Mouse (Mus musculus): ENCODE data around the gene 4933417A18Rik. TPM values are rescaled to one million over a fixed set of nuclear protein-coding genes. Genes with fewer than 3 reads are reported as not detected.
A peak's percentile ranks its signal among the peaks of the same experiment; 100 is the strongest.
"Not testable (repeated sequence)": the region's sequence is repeated elsewhere in the genome, so short reads cannot be mapped to it uniquely, and the experiment has no call there.

The 4933417A18Rik gene
- polyA plus RNA-seq, 1 experiment from 2014 or later = not detected

DNA sequence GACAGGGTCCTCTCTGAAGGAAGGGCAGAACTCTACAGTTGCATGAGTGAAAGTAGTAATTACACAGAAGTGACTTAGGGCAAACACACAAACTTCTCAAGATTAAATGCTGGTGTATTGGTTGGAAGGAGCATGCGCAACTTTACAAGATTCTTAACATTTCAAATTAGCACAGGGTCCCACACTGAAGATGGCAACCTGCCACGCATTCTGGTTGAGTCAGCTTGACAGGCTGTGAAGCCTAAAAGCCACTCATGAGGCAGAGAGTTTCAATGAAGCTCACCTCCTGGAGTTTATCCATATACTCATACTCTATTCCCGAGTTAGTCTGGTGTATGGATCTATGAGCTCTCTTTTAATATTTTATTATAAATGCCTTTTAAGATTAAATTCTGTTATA is 33.9 kb downstream of the 4933417A18Rik start:
- H3K36me3 ChIP-seq = not testable (repeated sequence)
- 91% methylated on average over 3 of the region's 3 CpGs for WGBS

GRCm38 (mm10) chr13:34960996-34961770 is 37.0 kb downstream of the 4933417A18Rik start:
- Histone ChIP-seq H3K4me1 (replicated peaks) (peaks cover 19% of the 10 kb centered on the region), H3K27me3 (peaks cover 22% of the 10 kb centered on the region), H3K36me3 (no peaks in the 10 kb centered on the region), H3K4me2 (no peak overlapping the region), H3K9me3 (no peaks in the 10 kb centered on the region), H3K9ac (no peak overlapping the region), H3K4me3 (no peak overlapping the region), H3K27ac (replicated peaks) (no peak overlapping the region)
- ATAC-seq (ENCODE audit: low read depth) = no peak
- 87% methylated on average over 4 of the region's 4 CpGs for WGBS

More for the DNA sequence above, 33.9 kb downstream of the 4933417A18Rik start:
- H3K27me3 ChIP-seq; H3K4me3 ChIP-seq; H3K9ac ChIP-seq; ATAC-seq (ENCODE audit: low read depth); H3K27ac ChIP-seq (replicated peaks); H3K9me3 ChIP-seq; H3K4me1 ChIP-seq (replicated peaks); H3K4me2 ChIP-seq: not testable (repeated sequence)

DNA sequence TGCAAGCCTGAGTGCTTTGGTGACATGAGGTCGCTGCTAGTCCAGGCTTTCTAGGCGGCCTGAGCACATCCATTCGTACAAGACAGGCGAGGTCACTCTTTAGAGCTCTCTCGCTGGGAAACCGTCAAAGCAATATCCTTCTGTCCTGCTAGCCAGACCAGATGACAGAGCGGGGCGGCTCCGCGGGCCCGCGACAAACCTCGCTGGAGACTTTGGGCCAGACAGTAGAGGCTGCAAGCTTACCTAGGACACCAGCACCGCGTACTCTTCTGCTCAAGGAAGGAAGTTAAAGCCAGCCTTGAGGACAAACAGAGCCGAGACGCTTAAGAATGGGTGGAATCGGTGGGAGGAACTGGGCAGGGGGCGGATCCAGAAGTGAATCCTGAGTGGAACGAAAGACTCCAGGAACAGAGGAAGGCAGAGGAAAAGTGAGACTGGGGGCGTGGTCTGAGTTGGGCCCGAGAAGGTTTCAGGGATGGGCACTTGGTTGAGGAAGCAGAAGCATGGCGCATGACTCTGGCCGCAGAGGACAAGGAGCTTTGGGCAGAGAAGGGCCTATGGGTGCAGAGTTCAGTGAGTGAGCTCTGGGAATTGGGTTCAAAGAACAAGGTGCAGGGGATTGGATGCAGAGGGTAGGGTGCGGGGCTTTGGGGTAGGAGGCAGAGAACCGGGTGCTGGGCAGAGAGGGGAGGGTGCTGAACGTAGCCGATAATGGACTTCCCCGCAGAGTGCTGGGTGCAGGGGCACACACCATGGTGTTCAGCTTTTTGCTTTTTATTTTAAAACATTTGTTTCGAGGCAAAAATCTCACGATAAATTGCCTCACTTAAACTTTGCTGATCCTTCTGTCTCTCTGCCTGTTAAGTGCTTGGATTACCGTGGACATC is 39.5 kb downstream of the 4933417A18Rik start, which contains the start of gene Eci3:
TSS of gene Eci3 (minus strand) at position 300 of the 887 bp plus-strand sequence.
- H3K27ac ChIP-seq (replicated peaks) = no peak within 1 kb of the TSS
- peaks cover 19% of the 10 kb centered on the region for H3K4me1 ChIP-seq (replicated peaks)
- H3K36me3 ChIP-seq = no peaks in the 10 kb centered on the region
- H3K4me3 ChIP-seq = peak within 1 kb of the TSS; percentile 39
- peak; percentile 86 for ATAC-seq (ENCODE audit: low read depth)
- H3K9me3 ChIP-seq = no peaks in the 10 kb centered on the region
- H3K4me2 ChIP-seq = peak within 1 kb of the TSS; percentile 71
- peaks cover 24% of the 10 kb centered on the region for H3K27me3 ChIP-seq
- peak within 1 kb of the TSS; percentile 62 for H3K9ac ChIP-seq
- 5% methylated on average over 32 of the region's 32 CpGs for WGBS

DNA sequence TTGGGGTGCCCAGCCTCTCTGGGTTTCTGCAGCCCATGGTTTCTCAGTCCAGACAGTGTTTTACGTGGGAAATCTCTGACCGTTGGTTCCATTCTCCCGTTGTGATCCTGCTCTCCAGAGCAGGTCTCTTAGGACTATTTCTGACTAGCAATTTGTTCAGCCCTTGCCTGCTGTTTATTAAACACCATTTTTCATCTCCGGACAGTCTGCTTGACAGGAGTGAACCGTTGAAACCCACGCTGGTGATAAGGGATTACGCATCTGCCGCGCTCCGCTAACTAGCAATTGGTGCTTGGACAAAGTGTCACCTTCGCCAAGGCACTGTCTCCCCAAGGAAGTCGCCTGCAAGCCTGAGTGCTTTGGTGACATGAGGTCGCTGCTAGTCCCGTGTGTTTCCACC is 40.2 kb downstream of the 4933417A18Rik start:
- peaks cover 19% of the 10 kb centered on the region for H3K4me1 ChIP-seq (replicated peaks)
- no peaks in the 10 kb centered on the region for H3K9me3 ChIP-seq
- H3K4me2 ChIP-seq = peak overlapping the region; percentile 71
- H3K9ac ChIP-seq = peak overlapping the region; percentile 62
- H3K27me3 ChIP-seq = peaks cover 24% of the 10 kb centered on the region
- WGBS = 3% methylated on average over 14 of the region's 14 CpGs
- no peak overlapping the region for H3K27ac ChIP-seq (replicated peaks)
- H3K36me3 ChIP-seq = no peaks in the 10 kb centered on the region
- peak overlapping the region; percentile 39 for H3K4me3 ChIP-seq
- ATAC-seq (ENCODE audit: low read depth) = peak; percentile 71

GRCm38 (mm10) chr13:34964866-34965265 is 40.7 kb downstream of the 4933417A18Rik start:
- no peak overlapping the region for H3K9ac ChIP-seq
- peak; percentile 23; the same call in 1 of the 2 replicates for ATAC-seq (ENCODE audit: low read depth)
- H3K36me3 ChIP-seq = no peaks in the 10 kb centered on the region
- H3K27ac ChIP-seq (replicated peaks) = no peak overlapping the region
- no peaks in the 10 kb centered on the region for H3K9me3 ChIP-seq
- H3K4me3 ChIP-seq = peak overlapping the region; percentile 39
- H3K27me3 ChIP-seq = peaks cover 24% of the 10 kb centered on the region
- H3K4me1 ChIP-seq (replicated peaks) = peaks cover 19% of the 10 kb centered on the region
- 6% methylated on average over 5 of the region's 5 CpGs for WGBS
- peak overlapping the region; percentile 71 for H3K4me2 ChIP-seq

GRCm38 (mm10) chr13:34965647-34966046 is 41.4 kb downstream of the 4933417A18Rik start:
- not testable (repeated sequence) for H3K9me3 ChIP-seq; H3K9ac ChIP-seq; ATAC-seq (ENCODE audit: low read depth); H3K4me3 ChIP-seq; H3K27ac ChIP-seq (replicated peaks); H3K36me3 ChIP-seq; H3K4me2 ChIP-seq
- Histone ChIP-seq H3K27me3 (peaks cover 24% of the 10 kb centered on the region), H3K4me1 (replicated peaks) (peaks cover 19% of the 10 kb centered on the region)
- WGBS = 72% methylated on average over 9 of the region's 9 CpGs

DNA sequence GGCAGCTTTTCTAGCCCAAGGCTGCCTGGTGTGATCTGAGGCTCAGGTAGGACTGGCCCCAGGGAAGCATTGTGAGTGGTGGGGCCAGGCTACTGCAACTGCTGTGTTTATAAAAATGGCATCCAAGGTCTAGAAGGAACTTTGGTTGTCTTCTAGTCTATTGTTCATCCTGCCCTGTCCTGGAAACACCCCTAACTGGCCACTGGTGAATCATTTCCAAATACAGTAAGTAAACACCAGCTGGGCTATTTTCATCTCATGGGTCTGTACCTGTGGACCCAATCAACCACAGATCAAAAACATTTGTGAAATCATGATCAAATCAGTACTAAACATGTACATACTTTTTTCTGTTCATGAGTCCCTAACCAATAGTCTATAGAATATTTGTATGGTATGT is 48.2 kb downstream of the 4933417A18Rik start:
- H3K9me3 ChIP-seq; H3K4me3 ChIP-seq; H3K9ac ChIP-seq; ATAC-seq (ENCODE audit: low read depth); H3K27me3 ChIP-seq; H3K4me1 ChIP-seq (replicated peaks); H3K27ac ChIP-seq (replicated peaks); H3K4me2 ChIP-seq: not testable (repeated sequence)
- peaks cover 12% of the 10 kb centered on the region for H3K36me3 ChIP-seq

DNA sequence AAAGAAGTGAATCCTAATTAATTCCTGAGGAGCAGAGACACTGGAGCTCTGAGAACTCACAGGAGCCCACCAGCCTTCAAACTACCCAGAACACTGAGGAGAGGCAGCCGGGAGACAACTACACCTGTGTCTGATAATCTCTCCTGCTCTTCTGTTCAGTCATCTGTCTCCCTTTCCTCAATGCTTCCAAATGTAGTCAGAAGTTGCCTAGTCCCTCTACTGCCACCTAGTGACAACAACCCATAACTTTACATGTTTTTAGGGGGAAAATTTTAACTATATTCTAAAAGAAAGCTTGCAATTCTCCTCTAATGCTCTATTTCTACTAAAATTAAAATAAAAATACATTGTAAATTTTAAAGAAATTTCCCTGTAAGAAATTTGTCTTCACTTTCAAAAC is 48.9 kb downstream of the 4933417A18Rik start:
- no peaks in the 10 kb centered on the region for H3K27me3 ChIP-seq
- H3K9me3 ChIP-seq = no peaks in the 10 kb centered on the region
- no peak overlapping the region for H3K4me3 ChIP-seq
- H3K9ac ChIP-seq = no peak overlapping the region
- WGBS = 56% methylated on average over 1 of the region's 1 CpGs
- H3K4me2 ChIP-seq = no peak overlapping the region
- H3K4me1 ChIP-seq (replicated peaks) = no peaks in the 10 kb centered on the region
- no peak for ATAC-seq (ENCODE audit: low read depth)
- peaks cover 19% of the 10 kb centered on the region for H3K36me3 ChIP-seq
- no peak overlapping the region for H3K27ac ChIP-seq (replicated peaks)

DNA sequence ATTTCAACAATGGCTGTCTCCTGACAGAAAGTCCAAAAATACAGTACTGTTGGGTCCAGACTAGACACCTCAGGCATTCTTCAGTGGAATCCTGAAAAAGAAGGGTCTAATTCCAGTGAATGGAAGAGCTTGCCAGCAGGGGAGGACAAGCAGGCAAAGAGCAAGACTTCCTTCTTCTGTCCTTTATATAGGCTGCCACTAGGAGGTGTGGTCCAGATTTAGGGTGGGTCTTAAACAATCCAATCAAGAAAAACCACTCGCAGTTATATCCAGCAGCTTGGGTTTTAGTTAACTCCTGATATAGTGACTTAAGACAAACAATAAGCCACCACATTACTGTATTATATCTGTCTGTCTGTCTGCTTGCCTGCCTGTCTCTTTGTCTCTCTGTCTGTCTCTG is 49.6 kb downstream of the 4933417A18Rik start:
- no peak overlapping the region for H3K4me3 ChIP-seq
- H3K27me3 ChIP-seq = no peaks in the 10 kb centered on the region
- peaks cover 26% of the 10 kb centered on the region for H3K36me3 ChIP-seq
- WGBS = 54% methylated on average over 1 of the region's 1 CpGs
- H3K4me1 ChIP-seq (replicated peaks) = no peaks in the 10 kb centered on the region
- H3K9ac ChIP-seq = no peak overlapping the region
- ATAC-seq (ENCODE audit: low read depth) = no peak
- H3K9me3 ChIP-seq = no peaks in the 10 kb centered on the region
- H3K4me2 ChIP-seq = no peak overlapping the region
- no peak overlapping the region for H3K27ac ChIP-seq (replicated peaks)

DNA sequence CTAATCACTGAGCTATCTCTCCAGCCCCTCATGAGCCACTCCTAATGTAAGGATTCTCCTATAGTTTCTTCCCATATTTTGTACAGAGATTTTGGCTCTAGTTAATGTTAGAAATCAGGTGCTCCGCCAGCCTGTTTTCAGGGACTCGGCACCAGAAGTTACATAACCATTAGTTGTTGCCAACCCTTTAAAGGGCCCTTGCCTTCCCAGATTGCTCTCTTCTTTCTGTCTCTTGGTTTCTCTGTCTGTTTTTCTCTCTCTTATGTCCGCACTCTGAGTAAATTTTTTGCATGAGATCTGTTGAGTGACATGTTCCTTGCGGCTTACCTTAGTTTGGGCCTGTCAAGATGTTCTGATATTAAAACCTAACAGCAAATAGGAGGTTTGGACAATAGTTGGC is 51.9 kb downstream of the 4933417A18Rik start:
- 93% methylated on average over 4 of the region's 4 CpGs for WGBS
- no peaks in the 10 kb centered on the region for H3K4me1 ChIP-seq (replicated peaks)
- H3K9ac ChIP-seq = no peak overlapping the region
- H3K9me3 ChIP-seq = no peaks in the 10 kb centered on the region
- no peak overlapping the region for H3K4me3 ChIP-seq
- ATAC-seq (ENCODE audit: low read depth) = no peak
- no peak overlapping the region for H3K27ac ChIP-seq (replicated peaks)
- no peak overlapping the region for H3K4me2 ChIP-seq
- H3K36me3 ChIP-seq = peaks cover 48% of the 10 kb centered on the region
- no peaks in the 10 kb centered on the region for H3K27me3 ChIP-seq

DNA sequence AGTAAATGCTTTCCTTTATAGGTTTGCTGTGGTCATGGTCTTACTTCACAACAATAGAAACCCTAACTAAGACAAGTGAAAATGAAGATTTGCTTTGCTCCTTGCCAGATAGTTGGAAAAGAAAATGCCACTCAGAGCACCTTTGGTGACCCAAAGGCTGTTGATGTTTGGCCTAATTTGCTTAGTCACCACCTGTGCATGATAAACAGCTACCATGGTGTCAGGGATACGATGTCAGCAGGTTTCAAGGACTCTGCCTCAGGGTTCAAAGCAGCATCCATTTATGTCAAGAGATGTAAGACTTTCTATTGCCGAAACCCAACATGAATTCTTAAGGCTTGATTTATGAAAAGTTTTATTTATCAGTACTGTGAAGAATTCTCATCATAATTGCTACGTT is 53.2 kb downstream of the 4933417A18Rik start:
- Histone ChIP-seq H3K9me3 (no peaks in the 10 kb centered on the region), H3K36me3 (peaks cover 60% of the 10 kb centered on the region), H3K9ac (no peak overlapping the region), H3K27me3 (no peaks in the 10 kb centered on the region), H3K27ac (replicated peaks) (no peak overlapping the region), H3K4me3 (no peak overlapping the region), H3K4me1 (replicated peaks) (no peaks in the 10 kb centered on the region), H3K4me2 (no peak overlapping the region)
- WGBS = 95% methylated on average over 3 of the region's 3 CpGs
- ATAC-seq (ENCODE audit: low read depth) = no peak

- H3K9ac ChIP-seq; H3K4me2 ChIP-seq; H3K9me3 ChIP-seq; H3K27me3 ChIP-seq; H3K27ac ChIP-seq (replicated peaks); ATAC-seq (ENCODE audit: low read depth); H3K4me1 ChIP-seq (replicated peaks); H3K4me3 ChIP-seq: not testable (repeated sequence)
- WGBS = 72% methylated on average over 5 of the region's 5 CpGs
- peaks cover 70% of the 10 kb centered on the region for H3K36me3 ChIP-seq
Observed at GRCm38 (mm10) chr13:34978635-34979034, 54.4 kb downstream of the 4933417A18Rik start.
